Mouse (Mus musculus): Measurements from ENCODE around the gene Omp. TPM values are rescaled to one million over a fixed set of nuclear protein-coding genes. Genes with fewer than 3 reads are reported as not detected.

Omp gene
- polyA plus RNA-seq, 1 experiment from 2014 or later = 0.17 TPM

GRCm38 (mm10) chr7:98186637-98187036 lies 41.3 kb upstream of the Omp start:
- ATAC-seq (replicated peaks; ENCODE audit: extremely low read depth, insufficient read depth, low FRiP score) = no peak

GRCm38 (mm10) chr7:98185326-98185725 lies 40.0 kb upstream of the Omp start:
- no peak for ATAC-seq (replicated peaks; ENCODE audit: extremely low read depth, insufficient read depth, low FRiP score)
- H3K4me3 ChIP-seq (ENCODE audit: low read length) = no peak overlapping the region
- H3K27ac ChIP-seq (ENCODE audit: low read length) = no peak overlapping the region
- H3K9ac ChIP-seq (ENCODE audit: low read length) = no peak overlapping the region
- H3K9me3 ChIP-seq (replicated peaks; ENCODE audit: control insufficient read depth, low read length) = no peaks in the 10 kb centered on the region
- 74% methylated on average over 6 of the region's 6 CpGs for WGBS
- H3K36me3 ChIP-seq (ENCODE audit: control insufficient read depth, insufficient read depth) = no peaks in the 10 kb centered on the region
- peaks cover 4% of the 10 kb centered on the region; the same call in 1 of the 2 replicates for H3K4me1 ChIP-seq (ENCODE audit: control insufficient read depth, insufficient read depth, low read length)
- no peak overlapping the region for H3K4me2 ChIP-seq (ENCODE audit: low read depth, low read length)
- no peaks in the 10 kb centered on the region for H3K27me3 ChIP-seq (ENCODE audit: control insufficient read depth, insufficient read depth, low read length)

More at GRCm38 (mm10) chr7:98186637-98187036, 41.3 kb upstream of the Omp start:
- H3K36me3 ChIP-seq (ENCODE audit: control insufficient read depth, insufficient read depth) = no peaks in the 10 kb centered on the region
- 74% methylated on average over 8 of the region's 8 CpGs for whole genome bisulfite sequencing
- no peak overlapping the region for H3K9ac ChIP-seq (ENCODE audit: low read length)
- peaks cover 3% of the 10 kb centered on the region; the same call in 1 of the 2 replicates for H3K27me3 ChIP-seq (ENCODE audit: control insufficient read depth, insufficient read depth, low read length)
- no peak overlapping the region for H3K4me3 ChIP-seq (ENCODE audit: low read length)
- no peak overlapping the region for H3K27ac ChIP-seq (ENCODE audit: low read length)
- no peaks in the 10 kb centered on the region for H3K9me3 ChIP-seq (replicated peaks; ENCODE audit: control insufficient read depth, low read length)
- H3K4me2 ChIP-seq (ENCODE audit: low read depth, low read length) = no peak overlapping the region
- peaks cover 3% of the 10 kb centered on the region; the same call in 1 of the 2 replicates for H3K4me1 ChIP-seq (ENCODE audit: control insufficient read depth, insufficient read depth, low read length)

GRCm38 (mm10) chr7:98178560-98179231 lies 33.4 kb upstream of the Omp start:
- Histone ChIP-seq H3K9me3 (replicated peaks; ENCODE audit: control insufficient read depth, low read length) (no peaks in the 10 kb centered on the region), H3K36me3 (ENCODE audit: control insufficient read depth, insufficient read depth) (no peaks in the 10 kb centered on the region), H3K9ac (ENCODE audit: low read length) (peak overlapping the region; percentile 71), H3K4me3 (ENCODE audit: low read length) (peak overlapping the region; percentile 87), H3K27me3 (ENCODE audit: control insufficient read depth, insufficient read depth, low read length) (no peaks in the 10 kb centered on the region), H3K4me1 (ENCODE audit: control insufficient read depth, insufficient read depth, low read length) (peaks cover 8% of the 10 kb centered on the region; the same call in 1 of the 2 replicates), H3K4me2 (ENCODE audit: low read depth, low read length) (peak overlapping the region; percentile 79), H3K27ac (ENCODE audit: low read length) (no peak overlapping the region)
- WGBS = 90% methylated on average over 5 of the region's 5 CpGs
- ATAC-seq (replicated peaks; ENCODE audit: extremely low read depth, insufficient read depth, low FRiP score) = 0 out of 2 replicates have a peak, but pooled peaks have one; percentile 2

GRCm38 (mm10) chr7:98177929-98178559 lies 32.7 kb upstream of the Omp start, which contains the start of gene Capn5:
Gene Capn5, minus strand, starts transcription at chr7:98178274.
- Histone ChIP-seq H3K36me3 (ENCODE audit: control insufficient read depth, insufficient read depth) (no peaks in the 10 kb centered on the region), H3K9me3 (replicated peaks; ENCODE audit: control insufficient read depth, low read length) (no peaks in the 10 kb centered on the region), H3K27ac (ENCODE audit: low read length) (no peak within 1 kb of the TSS), H3K4me2 (ENCODE audit: low read depth, low read length) (peak within 1 kb of the TSS; percentile 79), H3K9ac (ENCODE audit: low read length) (peak within 1 kb of the TSS; percentile 71), H3K4me3 (ENCODE audit: low read length) (peak within 1 kb of the TSS; percentile 87), H3K4me1 (ENCODE audit: control insufficient read depth, insufficient read depth, low read length) (peaks cover 8% of the 10 kb centered on the region; the same call in 1 of the 2 replicates), H3K27me3 (ENCODE audit: control insufficient read depth, insufficient read depth, low read length) (no peaks in the 10 kb centered on the region)
- peak; percentile 86 for ATAC-seq (replicated peaks; ENCODE audit: extremely low read depth, insufficient read depth, low FRiP score)
- WGBS = 1% methylated on average over 42 of the region's 44 CpGs

- Histone ChIP-seq H3K9me3 (replicated peaks; ENCODE audit: control insufficient read depth, low read length) (no peaks in the 10 kb centered on the region), H3K4me3 (ENCODE audit: low read length) (peak overlapping the region; percentile 87), H3K27ac (ENCODE audit: low read length) (no peak overlapping the region), H3K9ac (ENCODE audit: low read length) (peak overlapping the region; percentile 71), H3K4me1 (ENCODE audit: control insufficient read depth, insufficient read depth, low read length) (peaks cover 8% of the 10 kb centered on the region; the same call in 1 of the 2 replicates), H3K27me3 (ENCODE audit: control insufficient read depth, insufficient read depth, low read length) (no peaks in the 10 kb centered on the region), H3K4me2 (ENCODE audit: low read depth, low read length) (peak overlapping the region; percentile 79), H3K36me3 (ENCODE audit: control insufficient read depth, insufficient read depth) (no peaks in the 10 kb centered on the region)
- WGBS = 5% methylated on average over 9 of the region's 9 CpGs
- no peak for ATAC-seq (replicated peaks; ENCODE audit: extremely low read depth, insufficient read depth, low FRiP score)
Measured at GRCm38 (mm10) chr7:98177566-98177928, 32.2 kb upstream of the Omp start.

GRCm38 (mm10) chr7:98177071-98177485 lies 31.8 kb upstream of the Omp start:
- no peak overlapping the region for H3K27ac ChIP-seq (ENCODE audit: low read length)
- H3K27me3 ChIP-seq (ENCODE audit: control insufficient read depth, insufficient read depth, low read length) = no peaks in the 10 kb centered on the region
- H3K9ac ChIP-seq (ENCODE audit: low read length) = peak overlapping the region; percentile 71
- H3K36me3 ChIP-seq (ENCODE audit: control insufficient read depth, insufficient read depth) = no peaks in the 10 kb centered on the region
- no peak for ATAC-seq (replicated peaks; ENCODE audit: extremely low read depth, insufficient read depth, low FRiP score)
- WGBS = 43% methylated on average over 2 of the region's 2 CpGs
- no peaks in the 10 kb centered on the region for H3K9me3 ChIP-seq (replicated peaks; ENCODE audit: control insufficient read depth, low read length)
- H3K4me3 ChIP-seq (ENCODE audit: low read length) = peak overlapping the region; percentile 87
- H3K4me1 ChIP-seq (ENCODE audit: control insufficient read depth, insufficient read depth, low read length) = peaks cover 8% of the 10 kb centered on the region; the same call in 1 of the 2 replicates
- peak overlapping the region; percentile 79 for H3K4me2 ChIP-seq (ENCODE audit: low read depth, low read length)

- WGBS = 61% methylated on average over 8 of the region's 8 CpGs
- Histone ChIP-seq H3K9me3 (replicated peaks; ENCODE audit: control insufficient read depth, low read length) (no peaks in the 10 kb centered on the region), H3K4me1 (ENCODE audit: control insufficient read depth, insufficient read depth, low read length) (peaks cover 4% of the 10 kb centered on the region; the same call in 1 of the 2 replicates), H3K4me2 (ENCODE audit: low read depth, low read length) (peak overlapping the region; percentile 79), H3K9ac (ENCODE audit: low read length) (no peak overlapping the region), H3K4me3 (ENCODE audit: low read length) (peak overlapping the region; percentile 87), H3K27ac (ENCODE audit: low read length) (no peak overlapping the region), H3K36me3 (ENCODE audit: control insufficient read depth, insufficient read depth) (no peaks in the 10 kb centered on the region), H3K27me3 (ENCODE audit: control insufficient read depth, insufficient read depth, low read length) (no peaks in the 10 kb centered on the region)
- no peak for ATAC-seq (replicated peaks; ENCODE audit: extremely low read depth, insufficient read depth, low FRiP score)
Measured at GRCm38 (mm10) chr7:98176322-98177070, 31.2 kb upstream of the Omp start.

GRCm38 (mm10) chr7:98174883-98175755 lies 29.8 kb upstream of the Omp start:
- no peak overlapping the region for H3K9ac ChIP-seq (ENCODE audit: low read length)
- WGBS = 73% methylated on average over 4 of the region's 4 CpGs

More at GRCm38 (mm10) chr7:98174883-98175755, 29.8 kb upstream of the Omp start:
- H3K27ac ChIP-seq (ENCODE audit: low read length) = no peak overlapping the region
- peaks cover 9% of the 10 kb centered on the region; the same call in 1 of the 2 replicates for H3K4me1 ChIP-seq (ENCODE audit: control insufficient read depth, insufficient read depth, low read length)
- H3K36me3 ChIP-seq (ENCODE audit: control insufficient read depth, insufficient read depth) = no peaks in the 10 kb centered on the region
- no peaks in the 10 kb centered on the region for H3K9me3 ChIP-seq (replicated peaks; ENCODE audit: control insufficient read depth, low read length)
- peak overlapping the region; percentile 14; the same call in 1 of the 2 replicates for H3K4me2 ChIP-seq (ENCODE audit: low read depth, low read length)
- H3K27me3 ChIP-seq (ENCODE audit: control insufficient read depth, insufficient read depth, low read length) = no peaks in the 10 kb centered on the region
- H3K4me3 ChIP-seq (ENCODE audit: low read length) = no peak overlapping the region
- ATAC-seq (replicated peaks; ENCODE audit: extremely low read depth, insufficient read depth, low FRiP score) = no peak
